Mouse (Mus musculus) CD4-positive helper T cell, adult 2 months (primary cell): Measurements from ENCODE around the gene Elane.

Experiments
- DNase-seq: peaks from one replicate; pipeline ENCODE4 v3.0.0-alpha.2; 2012; ENCODE audit warnings: low read depth, missing footprints, low spot score

Elane gene

GRCm38 (mm10) chr10:79914948-79915596 lies 29.0 kb downstream of the Elane start:
- DNase-seq = no peak

GRCm38 (mm10) chr10:79916081-79916480 lies 30.0 kb downstream of the Elane start:
- no peak for DNase-seq

- peak; percentile 83 for DNase-seq
Observed at GRCm38 (mm10) chr10:79916808-79917531, 30.9 kb downstream of the Elane start, which contains the start of gene Kiss1r. Gene Kiss1r (plus strand): TSS chr10:79916971.

GRCm38 (mm10) chr10:79917532-79918100 lies 31.6 kb downstream of the Elane start:
- DNase-seq = no peak

DNA sequence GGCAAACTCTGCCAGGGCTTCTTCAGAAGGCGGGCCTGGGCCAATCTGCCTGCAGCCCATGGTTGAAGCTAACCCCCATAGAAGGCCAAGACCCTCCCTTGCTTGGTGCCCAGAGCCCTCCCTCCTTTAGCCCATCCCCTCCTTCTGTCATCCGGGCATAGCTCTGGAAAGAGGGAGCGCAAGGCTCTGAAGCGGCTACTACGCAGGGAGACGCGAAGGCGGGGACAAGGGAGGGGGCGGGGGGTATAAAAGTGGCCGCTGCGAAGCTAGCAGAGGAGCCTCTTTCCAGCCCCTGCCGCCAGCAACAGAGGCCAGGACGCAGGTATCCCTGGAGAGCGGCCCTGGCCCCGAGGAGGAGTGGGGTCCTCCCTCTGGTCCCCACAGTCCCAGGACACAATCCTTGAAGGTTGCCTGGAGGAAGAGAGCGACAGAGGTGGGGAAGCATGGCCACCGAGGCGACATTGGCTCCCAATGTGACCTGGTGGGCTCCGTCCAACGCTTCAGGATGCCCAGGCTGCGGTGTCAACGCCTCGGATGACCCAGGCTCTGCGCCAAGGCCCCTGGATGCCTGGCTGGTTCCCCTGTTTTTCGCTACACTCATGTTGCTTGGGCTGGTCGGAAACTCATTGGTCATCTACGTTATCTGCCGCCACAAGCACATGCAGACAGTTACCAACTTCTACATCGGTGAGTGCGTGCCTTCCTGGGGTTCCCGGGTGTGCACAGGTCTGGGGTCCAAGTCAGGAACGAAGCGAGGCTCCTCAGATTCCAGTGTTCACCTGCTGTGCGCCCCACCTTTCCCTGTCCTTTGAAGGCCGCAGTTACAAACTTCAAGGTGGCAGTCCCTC lies 32.4 kb downstream of the Elane start:
- DNase-seq = no peak

DNA sequence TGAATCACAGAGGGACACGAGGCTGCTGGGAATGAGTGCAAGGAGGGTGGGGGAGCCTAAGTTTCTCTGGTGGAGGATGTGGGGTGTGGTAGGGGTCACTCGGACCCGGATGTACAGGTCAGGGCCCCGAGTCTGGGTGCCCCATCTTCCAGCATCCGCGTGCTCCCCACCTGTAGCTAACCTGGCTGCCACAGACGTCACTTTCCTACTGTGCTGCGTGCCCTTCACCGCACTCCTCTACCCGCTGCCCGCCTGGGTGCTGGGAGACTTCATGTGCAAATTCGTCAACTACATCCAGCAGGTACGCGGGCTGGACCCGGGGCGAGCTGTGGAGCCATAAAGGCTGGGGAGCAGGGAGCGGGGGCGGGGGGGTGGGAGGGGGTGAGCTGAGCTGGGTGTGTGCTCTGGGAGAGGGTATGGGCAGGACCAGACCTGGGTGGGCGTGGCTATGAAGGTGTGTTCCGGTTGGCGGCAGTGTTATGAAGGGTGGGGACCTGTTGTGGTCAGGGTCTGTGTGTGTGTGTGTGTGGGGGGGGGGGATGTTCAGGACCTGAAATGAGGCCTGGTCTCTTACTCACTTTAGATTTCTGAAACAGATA lies 33.3 kb downstream of the Elane start:
- peak; percentile 51 for DNase-seq

DNA sequence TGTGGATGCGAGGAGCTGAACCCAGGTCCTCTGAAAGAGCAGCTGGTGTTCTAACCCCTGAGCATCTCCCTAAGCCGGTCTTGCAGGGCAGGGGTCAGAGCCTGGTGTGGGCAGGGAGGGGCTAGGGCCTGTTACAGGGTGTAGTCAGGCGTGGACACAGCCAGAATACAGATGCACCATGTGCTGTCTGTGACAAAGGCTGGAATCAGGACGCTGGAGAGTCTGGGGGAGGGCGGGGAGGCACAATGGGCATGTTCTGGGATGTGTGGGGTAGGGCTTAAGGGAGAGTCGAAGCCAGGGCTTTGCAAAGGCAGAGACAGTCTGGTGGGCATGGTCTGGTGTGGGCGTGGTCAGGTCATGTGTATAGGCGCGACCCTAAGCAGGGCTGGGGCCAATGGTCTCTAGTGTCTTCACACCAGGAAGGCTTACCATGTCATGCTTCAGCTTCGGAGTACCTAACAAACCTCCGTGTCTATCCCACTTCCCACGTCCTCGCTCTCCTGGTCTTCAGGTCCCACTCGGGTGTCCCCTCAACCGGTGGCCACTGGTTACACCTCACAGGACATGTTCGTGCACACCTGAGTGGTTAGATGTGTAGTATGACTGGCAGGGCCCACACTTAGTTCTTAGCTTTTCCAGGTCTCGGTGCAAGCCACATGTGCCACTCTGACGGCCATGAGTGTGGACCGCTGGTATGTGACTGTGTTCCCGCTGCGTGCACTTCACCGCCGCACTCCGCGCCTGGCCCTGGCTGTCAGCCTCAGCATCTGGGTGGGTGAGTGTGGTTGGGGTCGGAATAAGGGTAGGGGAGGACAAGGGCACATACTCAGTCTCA lies 34.2 kb downstream of the Elane start:
- no peak for DNase-seq

- no peak for DNase-seq
Observed at GRCm38 (mm10) chr10:79920958-79921535, 35.0 kb downstream of the Elane start, which contains the start of gene R3hdm4. Gene R3hdm4 (minus strand): TSS chr10:79921208.

- no peak for DNase-seq
Observed at GRCm38 (mm10) chr10:79921572-79921971, 35.5 kb downstream of the Elane start.

DNA sequence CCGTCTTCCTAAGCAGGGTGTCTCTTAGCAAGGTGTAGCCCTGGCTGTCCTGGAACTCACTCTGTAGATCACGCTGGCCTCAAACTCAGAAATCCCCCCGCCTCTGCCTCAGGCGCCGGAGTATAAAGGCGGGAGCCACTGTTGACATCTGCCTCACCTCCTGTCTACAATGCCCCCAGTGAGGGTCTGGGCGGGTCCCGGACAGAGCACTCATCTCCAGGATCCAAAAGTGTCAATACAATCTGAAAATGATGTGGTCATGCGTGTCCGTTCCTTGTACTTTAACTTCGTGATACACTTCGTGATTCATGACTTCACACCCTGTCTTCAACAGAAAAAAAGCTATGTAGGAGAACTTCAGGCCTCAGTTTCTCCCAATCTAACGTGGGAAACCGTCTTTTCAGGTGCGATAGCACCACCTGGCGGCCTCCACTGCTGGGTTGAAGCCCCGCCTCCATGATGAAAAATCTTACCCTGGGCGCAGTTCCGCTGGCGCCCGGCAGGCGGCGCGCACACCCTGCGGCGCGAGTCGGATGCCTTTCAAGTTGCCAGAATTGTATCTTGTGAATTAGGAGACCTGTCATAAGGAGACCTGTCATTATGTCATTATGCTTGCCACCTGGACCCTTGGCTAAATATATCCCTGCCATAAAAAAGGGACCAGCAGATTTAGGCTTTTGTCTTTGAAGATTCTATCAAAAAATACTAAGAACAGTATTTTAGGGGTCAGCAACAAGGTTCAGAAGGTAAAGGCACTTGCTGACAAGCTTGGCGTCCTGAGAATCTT lies 39.1 kb downstream of the Elane start:
- peak; percentile 92 for DNase-seq

DNA sequence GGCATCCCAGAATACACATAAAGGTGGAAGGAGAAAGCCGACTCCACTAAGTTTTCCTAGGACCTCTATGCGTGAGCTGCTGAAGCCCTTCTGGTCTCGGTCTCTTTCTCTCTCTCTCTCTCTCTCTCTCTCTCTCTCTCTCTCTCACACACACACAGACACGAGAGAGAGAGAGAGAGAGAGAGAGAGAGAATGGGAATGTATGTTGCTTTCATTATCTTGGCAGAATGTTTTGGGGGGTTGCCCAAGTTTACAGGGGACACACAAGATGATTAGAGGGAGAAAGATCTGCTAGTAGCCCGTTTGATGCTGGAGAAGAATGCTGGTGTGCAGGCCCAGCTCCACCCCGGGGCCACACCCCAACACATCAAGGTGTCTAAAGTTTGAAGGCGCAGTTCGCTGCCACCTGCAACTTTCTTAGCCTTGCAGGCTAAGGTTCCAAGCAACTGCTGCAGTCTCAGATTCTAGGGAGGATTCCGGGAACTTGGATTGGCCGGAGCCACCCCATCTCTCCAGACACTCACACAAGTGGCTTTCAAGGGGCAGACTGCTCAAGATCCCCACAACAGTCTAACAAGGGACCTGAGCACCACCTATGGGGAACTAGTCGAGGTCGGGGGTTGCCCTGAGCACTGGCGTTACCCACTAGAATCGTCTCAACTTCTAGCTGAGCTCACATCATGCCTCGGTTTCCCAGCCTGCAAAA lies 39.9 kb downstream of the Elane start:
- DNase-seq = peak; percentile 71

- DNase-seq = peak; percentile 98
Observed at GRCm38 (mm10) chr10:79926491-79927323, 40.7 kb downstream of the Elane start, which contains the start of gene Arid3a. Gene Arid3a (plus strand): TSS chr10:79927043.

- peak; percentile 70 for DNase-seq
Observed at GRCm38 (mm10) chr10:79927324-79928029, 41.4 kb downstream of the Elane start.

- DNase-seq = peak; percentile 58
Observed at GRCm38 (mm10) chr10:79928030-79928694, 42.1 kb downstream of the Elane start.

GRCm38 (mm10) chr10:79928907-79929701 lies 43.1 kb downstream of the Elane start:
- no peak for DNase-seq
